Mouse (Mus musculus): Measurements from ENCODE around the gene Rapgef1. TPM values are rescaled to one million over a fixed set of nuclear protein-coding genes. Genes with fewer than 3 reads are reported as not detected.

The Rapgef1 gene
- polyA plus RNA-seq, 1 experiment from 2014 or later, result 11.4 TPM

DNA sequence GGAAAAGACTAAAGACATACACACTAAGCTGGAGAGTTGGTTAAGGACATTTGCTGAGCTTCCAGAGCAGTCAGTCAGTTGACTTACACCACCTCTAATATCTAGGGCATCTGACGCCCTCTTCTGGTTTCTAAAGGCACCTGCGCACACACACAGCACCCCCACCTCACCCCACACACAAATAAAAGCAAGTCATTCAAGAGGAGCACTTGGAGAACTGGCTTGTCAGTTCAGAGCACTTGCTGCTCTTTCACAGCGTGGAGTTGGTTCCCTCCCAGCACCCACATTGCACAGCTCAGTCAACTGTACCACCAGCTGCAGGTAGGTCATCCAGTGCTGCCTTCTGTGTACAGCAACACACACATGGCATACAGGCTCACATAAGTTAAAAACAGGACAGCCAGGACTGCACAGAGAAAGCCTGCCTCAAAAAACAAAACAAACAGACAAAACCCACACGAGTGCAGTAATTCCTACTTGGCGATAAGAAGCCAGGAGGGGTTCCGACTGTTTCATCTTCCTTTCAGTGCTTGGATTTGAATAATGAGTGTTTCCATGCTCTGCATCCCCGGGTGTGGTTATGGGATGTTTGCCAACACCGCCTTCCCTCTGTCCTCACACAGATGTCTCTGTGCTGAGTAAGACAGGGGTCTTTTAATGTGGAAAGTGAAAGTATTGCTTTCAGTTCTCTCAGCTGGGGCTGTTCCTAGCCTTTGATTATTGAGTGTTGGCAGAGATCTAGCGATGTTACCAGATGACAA, 50.9 kb downstream of the Rapgef1 start:
- no peak overlapping the region for H3K9ac ChIP-seq (replicated peaks; ENCODE audit: low read depth)
- DNase-seq (ENCODE audit: low spot score) (peak; percentile 84), ATAC-seq (peak; percentile 77)
- TF ChIP-seq EP300 (IDR thresholded peaks at IDR 0.05) (no peak), CTCF (IDR thresholded peaks at IDR 0.05) (peak; percentile 74)
- 25% methylated on average over 9 of the region's 9 CpGs for WGBS
- H3K4me1 ChIP-seq (ENCODE audit: insufficient read depth, low read depth, low read length), result peaks cover 29% of the 10 kb centered on the region
- no peaks in the 10 kb centered on the region for H3K36me3 ChIP-seq (ENCODE audit: insufficient read depth, low read length)
- H3K4me3 ChIP-seq (ENCODE audit: low read depth, low read length), result no peak overlapping the region
- H3K4me2 ChIP-seq (replicated peaks; ENCODE audit: low read depth, low read length), result peak overlapping the region; percentile 32
- no peaks in the 10 kb centered on the region for H3K9me3 ChIP-seq (ENCODE audit: low read length)
- H3K27ac ChIP-seq (ENCODE audit: low read length), result peak overlapping the region; percentile 66
- H3K27me3 ChIP-seq (replicated peaks; ENCODE audit: insufficient read depth, low read length), result no peaks in the 10 kb centered on the region

DNA sequence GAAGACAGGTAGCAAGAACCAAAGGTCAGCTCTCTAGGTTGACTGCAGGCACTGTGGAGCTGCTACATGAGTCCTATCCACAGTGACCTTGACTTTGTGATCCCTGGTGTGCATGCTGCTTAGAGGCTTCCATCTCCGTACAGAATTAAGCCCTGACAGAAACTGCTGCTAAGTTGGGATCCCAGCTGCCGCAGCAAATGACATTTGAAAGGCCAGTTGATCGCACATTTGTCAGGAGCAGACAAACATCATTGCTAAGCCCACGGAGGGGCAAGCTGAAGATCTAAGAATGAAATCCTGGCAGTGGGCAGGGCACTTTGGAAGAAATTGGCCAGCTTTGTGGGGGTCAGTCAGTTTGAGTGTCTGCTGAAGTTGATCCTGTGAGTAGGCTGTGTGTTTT, 51.9 kb downstream of the Rapgef1 start:
- Histone ChIP-seq H3K4me2 (replicated peaks; ENCODE audit: low read depth, low read length) (no peak overlapping the region), H3K9me3 (ENCODE audit: low read length) (no peaks in the 10 kb centered on the region), H3K9ac (replicated peaks; ENCODE audit: low read depth) (no peak overlapping the region), H3K27me3 (replicated peaks; ENCODE audit: insufficient read depth, low read length) (no peaks in the 10 kb centered on the region), H3K4me3 (ENCODE audit: low read depth, low read length) (no peak overlapping the region), H3K36me3 (ENCODE audit: insufficient read depth, low read length) (no peaks in the 10 kb centered on the region), H3K4me1 (ENCODE audit: insufficient read depth, low read depth, low read length) (peaks cover 27% of the 10 kb centered on the region), H3K27ac (ENCODE audit: low read length) (no peak overlapping the region)
- 73% methylated on average over 4 of the region's 4 CpGs for WGBS
- no peak for DNase-seq (ENCODE audit: low spot score)
- no peak for TF ChIP-seq CTCF (IDR thresholded peaks at IDR 0.05)
- TF ChIP-seq EP300 (IDR thresholded peaks at IDR 0.05), result no peak
- ATAC-seq, result no peak

DNA sequence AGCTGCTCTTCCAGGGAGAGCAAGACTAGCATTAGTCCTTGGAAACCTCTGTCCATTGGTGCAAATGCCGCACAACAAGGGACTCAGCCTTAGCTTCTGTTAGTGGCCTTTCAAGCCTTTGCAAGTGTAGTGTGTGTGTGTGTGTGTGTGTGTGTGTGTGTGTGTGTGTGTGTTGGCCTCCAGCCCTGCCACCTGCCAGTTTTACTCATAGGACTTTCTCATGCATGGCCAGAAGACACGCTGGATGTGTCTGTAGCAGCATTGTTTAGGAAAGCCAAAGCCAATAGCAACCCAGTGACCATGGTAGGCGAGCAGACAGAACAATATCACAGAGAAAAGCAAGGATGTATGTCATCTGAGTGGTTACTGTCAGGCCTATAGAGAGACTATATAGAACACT, 52.3 kb downstream of the Rapgef1 start:
- Histone ChIP-seq H3K36me3 (ENCODE audit: insufficient read depth, low read length) (no peaks in the 10 kb centered on the region), H3K27ac (ENCODE audit: low read length) (no peak overlapping the region), H3K4me2 (replicated peaks; ENCODE audit: low read depth, low read length) (no peak overlapping the region), H3K9ac (replicated peaks; ENCODE audit: low read depth) (no peak overlapping the region), H3K4me3 (ENCODE audit: low read depth, low read length) (no peak overlapping the region), H3K9me3 (ENCODE audit: low read length) (no peaks in the 10 kb centered on the region), H3K4me1 (ENCODE audit: insufficient read depth, low read depth, low read length) (peaks cover 23% of the 10 kb centered on the region), H3K27me3 (replicated peaks; ENCODE audit: insufficient read depth, low read length) (no peaks in the 10 kb centered on the region)
- WGBS, result 89% methylated on average over 3 of the region's 3 CpGs
- no peak for TF ChIP-seq CTCF (IDR thresholded peaks at IDR 0.05)
- TF ChIP-seq EP300 (IDR thresholded peaks at IDR 0.05), result no peak
- DNase-seq (ENCODE audit: low spot score) (no peak), ATAC-seq (no peak)

DNA sequence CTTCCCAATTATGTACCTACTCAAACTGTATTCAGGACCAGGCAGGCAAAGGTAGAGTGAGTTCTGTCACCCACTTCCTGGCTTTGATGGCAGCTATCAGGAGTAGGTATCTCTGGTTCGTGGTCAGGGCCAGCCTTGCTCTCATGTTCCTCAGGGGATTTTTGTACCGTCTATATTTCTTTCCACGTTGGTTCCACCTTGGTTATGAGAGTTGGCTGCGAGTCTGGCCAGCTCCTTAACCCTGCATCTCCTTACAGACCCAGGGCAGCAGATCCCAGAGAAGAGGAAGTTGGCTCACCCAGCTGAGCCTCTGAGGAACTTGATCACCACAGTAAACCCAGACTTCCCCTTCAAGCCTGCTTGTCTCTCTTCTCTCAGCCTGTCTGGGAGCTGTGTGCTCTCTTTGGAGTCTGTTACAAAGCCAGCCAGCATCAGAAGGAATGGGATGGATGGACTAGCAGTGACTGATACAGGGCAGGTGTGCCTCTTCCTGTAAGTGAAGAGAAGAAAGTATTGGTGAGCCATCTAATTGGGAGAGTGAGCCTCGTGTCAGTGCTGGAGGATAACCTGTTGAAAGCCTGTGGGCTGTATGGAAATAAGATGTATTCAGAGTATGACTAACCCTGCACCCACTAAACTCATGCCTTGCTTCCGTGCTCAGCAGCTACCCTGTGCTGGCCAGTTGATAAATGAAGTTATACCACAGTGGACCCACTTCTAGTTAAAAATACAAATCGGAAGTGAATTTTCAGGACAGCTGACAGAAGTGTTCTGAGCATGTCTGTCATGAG, 53.4 kb downstream of the Rapgef1 start:
- no peak for ATAC-seq

DNA sequence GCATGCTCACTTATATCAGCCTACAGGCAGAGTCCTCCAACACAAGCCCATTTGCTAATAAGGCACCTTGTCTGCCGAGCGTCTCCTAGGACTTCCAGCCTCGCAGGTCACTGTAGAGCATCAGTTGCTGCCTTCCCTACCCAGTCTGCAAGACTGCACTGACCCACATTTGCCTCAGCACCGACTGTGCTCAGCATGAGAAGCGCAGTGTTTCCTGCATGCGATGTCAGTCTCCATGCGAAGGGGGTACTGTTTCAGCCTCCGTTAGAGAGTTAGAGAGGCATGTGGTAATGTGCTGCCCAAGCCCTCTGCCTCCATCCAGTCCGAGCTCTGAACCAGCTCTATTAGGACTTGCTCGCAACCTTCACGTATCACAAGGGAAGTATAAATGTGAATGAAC, 54.6 kb downstream of the Rapgef1 start:
- H3K4me3 ChIP-seq (ENCODE audit: low read depth, low read length), result no peak overlapping the region
- H3K4me2 ChIP-seq (replicated peaks; ENCODE audit: low read depth, low read length), result no peak overlapping the region
- H3K9ac ChIP-seq (replicated peaks; ENCODE audit: low read depth), result no peak overlapping the region
- no peaks in the 10 kb centered on the region for H3K36me3 ChIP-seq (ENCODE audit: insufficient read depth, low read length)
- TF ChIP-seq CTCF (IDR thresholded peaks at IDR 0.05) (no peak), EP300 (IDR thresholded peaks at IDR 0.05) (no peak)
- no peaks in the 10 kb centered on the region for H3K27me3 ChIP-seq (replicated peaks; ENCODE audit: insufficient read depth, low read length)
- H3K27ac ChIP-seq (ENCODE audit: low read length), result no peak overlapping the region
- 77% methylated on average over 11 of the region's 11 CpGs for WGBS
- H3K4me1 ChIP-seq (ENCODE audit: insufficient read depth, low read depth, low read length), result peaks cover 34% of the 10 kb centered on the region
- DNase-seq (ENCODE audit: low spot score) (no peak), ATAC-seq (no peak)
- no peaks in the 10 kb centered on the region for H3K9me3 ChIP-seq (ENCODE audit: low read length)

More for the DNA sequence above, 53.4 kb downstream of the Rapgef1 start:
- H3K4me1 ChIP-seq (ENCODE audit: insufficient read depth, low read depth, low read length), result peaks cover 27% of the 10 kb centered on the region
- no peaks in the 10 kb centered on the region for H3K36me3 ChIP-seq (ENCODE audit: insufficient read depth, low read length)
- H3K4me2 ChIP-seq (replicated peaks; ENCODE audit: low read depth, low read length), result no peak overlapping the region
- DNase-seq (ENCODE audit: low spot score), result peak; percentile 45
- H3K27me3 ChIP-seq (replicated peaks; ENCODE audit: insufficient read depth, low read length), result no peaks in the 10 kb centered on the region
- no peak overlapping the region for H3K9ac ChIP-seq (replicated peaks; ENCODE audit: low read depth)
- TF ChIP-seq EP300 (IDR thresholded peaks at IDR 0.05) (no peak), CTCF (IDR thresholded peaks at IDR 0.05) (no peak)
- H3K27ac ChIP-seq (ENCODE audit: low read length), result no peak overlapping the region
- no peak overlapping the region for H3K4me3 ChIP-seq (ENCODE audit: low read depth, low read length)
- no peaks in the 10 kb centered on the region for H3K9me3 ChIP-seq (ENCODE audit: low read length)
- 79% methylated on average over 7 of the region's 7 CpGs for WGBS

DNA sequence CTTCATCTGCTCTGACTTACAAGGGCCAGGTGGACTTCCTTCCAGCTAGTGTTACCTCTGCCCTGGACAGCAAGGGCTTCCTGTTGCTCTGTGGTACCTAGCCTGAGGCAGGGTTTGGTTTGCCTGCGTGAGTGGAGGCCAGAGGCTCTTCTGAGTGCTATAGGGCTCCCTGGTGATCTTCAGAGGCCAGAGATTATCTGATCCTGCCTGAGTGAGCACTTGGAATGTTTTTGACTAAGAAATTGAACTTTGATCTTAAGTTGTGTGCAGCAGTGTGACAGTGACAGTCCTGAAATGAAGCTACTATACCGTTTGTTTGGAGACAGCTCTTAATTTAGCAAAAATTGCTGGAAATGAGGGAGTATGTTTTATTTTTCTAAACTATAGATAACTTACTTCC, 55.0 kb downstream of the Rapgef1 start:
- WGBS, result 39% methylated on average over 2 of the region's 2 CpGs
- H3K27ac ChIP-seq (ENCODE audit: low read length), result no peak overlapping the region

More for the DNA sequence above, 55.0 kb downstream of the Rapgef1 start:
- no peaks in the 10 kb centered on the region for H3K36me3 ChIP-seq (ENCODE audit: insufficient read depth, low read length)
- no peak overlapping the region for H3K4me2 ChIP-seq (replicated peaks; ENCODE audit: low read depth, low read length)
- H3K9me3 ChIP-seq (ENCODE audit: low read length), result no peaks in the 10 kb centered on the region
- peaks cover 32% of the 10 kb centered on the region for H3K4me1 ChIP-seq (ENCODE audit: insufficient read depth, low read depth, low read length)
- no peak for ATAC-seq
- TF ChIP-seq EP300 (IDR thresholded peaks at IDR 0.05) (no peak), CTCF (IDR thresholded peaks at IDR 0.05) (no peak)
- H3K9ac ChIP-seq (replicated peaks; ENCODE audit: low read depth), result no peak overlapping the region
- DNase-seq (ENCODE audit: low spot score), result no peak
- H3K4me3 ChIP-seq (ENCODE audit: low read depth, low read length), result no peak overlapping the region
- H3K27me3 ChIP-seq (replicated peaks; ENCODE audit: insufficient read depth, low read length), result no peaks in the 10 kb centered on the region

Data from lung, postnatal 0 days (tissue).